Mouse (Mus musculus) granulocyte monocyte progenitor cell, adult 5-6 weeks (primary cell): ENCODE measurements around the gene Il20rb. TPM values are rescaled to one million over a fixed set of nuclear protein-coding genes. Genes with fewer than 3 reads are reported as not detected.
A peak's percentile ranks its signal among the peaks of the same experiment; 100 is the strongest.

Experiments
- ATAC-seq: replicated peaks from 2 replicates; pipeline ENCODE4 v1.8.0; 2016; ENCODE audit warnings: mild to moderate bottlenecking, moderate TSS enrichment, inconsistent platforms; ENCODE audit not compliant: poor library complexity, severe bottlenecking
- total RNA-seq, 2 experiments: library from RNA; stranded (forward) in 1 of 2; stranded (reverse) in 1 of 2; fragments of 200-712, 200-1000 nt in 1 of 2; fragments of >200 nt in 1 of 2; fragmentation: Nextera tagmentation in 1 of 2; gene quantifications; 2 replicates each; pipeline ENCODE4 v1.2.3; 2014 to 2017

The Il20rb gene
- total RNA-seq, 2 experiments from 2014 or later, result 0.84 to 2.0 TPM

DNA sequence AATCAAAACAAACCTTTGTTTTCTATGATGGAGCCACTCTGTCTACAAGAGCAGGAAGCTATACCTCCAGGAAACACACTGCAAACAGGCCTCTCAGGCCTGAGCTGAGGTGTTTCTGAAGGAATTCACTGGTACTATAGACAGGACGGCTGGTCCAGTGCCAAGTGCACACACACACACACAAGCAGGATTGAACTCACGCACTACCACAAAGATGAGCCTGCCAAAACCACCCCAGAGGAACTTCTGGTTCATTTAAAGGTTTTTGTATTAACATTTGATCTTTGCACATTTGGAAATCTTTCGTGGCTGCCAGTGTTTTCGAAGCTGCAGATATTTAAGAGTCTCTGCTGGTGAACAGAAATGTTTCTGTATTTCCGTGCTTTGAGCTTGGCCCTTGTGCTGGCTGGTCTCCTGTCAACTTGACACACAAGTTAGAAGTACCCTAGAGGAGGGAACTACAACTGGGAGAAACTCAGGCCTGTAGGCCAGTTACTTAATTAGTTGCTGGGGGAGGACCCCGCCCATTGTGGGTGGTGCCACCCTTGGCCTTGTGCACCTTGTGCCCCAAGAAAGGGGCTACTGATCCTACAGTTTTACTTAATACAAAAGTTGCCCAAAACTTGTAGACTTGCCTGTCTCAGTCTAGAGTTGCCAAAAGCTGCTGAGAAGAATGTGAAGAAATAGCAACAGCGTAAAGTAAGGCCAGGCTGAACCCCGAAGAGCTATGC, 49.6 kb downstream of the Il20rb start:
- ATAC-seq, result no peak

DNA sequence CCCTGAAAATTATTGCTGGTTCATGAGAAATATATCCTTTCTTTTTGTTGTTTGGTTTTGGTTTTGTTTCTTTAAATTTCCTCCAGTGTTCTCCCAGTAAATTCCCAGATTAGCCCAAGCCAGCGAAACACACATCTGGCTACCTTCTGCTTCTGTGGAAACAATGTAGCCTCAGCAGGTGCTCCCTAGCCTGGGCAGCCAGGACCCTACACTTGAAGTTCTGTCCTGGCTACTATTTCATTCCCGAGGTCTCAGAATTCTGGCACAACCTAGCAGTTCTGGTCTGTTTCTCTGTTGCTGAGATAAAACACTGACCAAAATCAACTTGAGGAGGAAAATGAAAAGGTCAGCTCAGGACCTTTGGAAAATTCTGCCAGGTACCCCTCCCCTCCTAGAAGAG, 55.2 kb downstream of the Il20rb start:
- ATAC-seq, result no peak

DNA sequence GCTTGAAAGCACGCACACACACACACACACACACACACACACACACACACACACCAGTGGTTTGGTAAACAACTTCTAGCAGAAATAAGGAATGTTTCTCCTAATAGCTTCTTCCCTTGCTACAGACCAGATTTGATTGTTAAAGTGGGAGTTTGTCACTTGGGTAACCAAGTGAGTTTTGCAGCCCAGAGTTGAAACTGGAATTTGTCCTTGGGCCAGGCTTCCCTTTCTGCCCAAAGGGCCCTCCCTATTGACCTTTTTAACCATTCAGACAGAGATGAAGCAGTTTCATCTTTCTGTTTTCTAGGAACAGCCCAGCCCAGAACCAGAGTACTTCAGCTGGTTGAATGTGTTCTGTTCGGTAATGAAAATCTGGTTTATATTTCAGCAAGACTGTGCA, 55.7 kb downstream of the Il20rb start:
- ATAC-seq, result no peak

DNA sequence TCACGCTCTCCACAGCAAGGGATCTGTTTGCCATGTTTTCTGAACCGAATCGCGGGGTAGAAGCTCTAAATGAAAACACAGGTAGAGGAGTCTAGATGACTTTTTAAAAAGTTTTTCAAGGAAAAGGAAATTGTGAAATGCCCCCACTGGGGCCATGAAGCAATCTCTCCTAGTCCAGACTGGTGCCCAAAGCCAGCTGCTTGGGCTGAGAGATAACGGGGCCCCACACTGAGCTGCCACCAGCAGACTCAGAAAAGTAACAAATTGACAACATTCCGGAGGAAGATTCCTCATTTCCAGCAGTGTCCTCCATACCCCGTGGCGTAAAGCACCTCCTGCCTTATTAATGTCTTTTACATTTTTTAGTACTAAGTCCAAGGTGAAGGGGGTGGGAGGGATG, 66.9 kb downstream of the Il20rb start:
- peak; percentile 71 for ATAC-seq

DNA sequence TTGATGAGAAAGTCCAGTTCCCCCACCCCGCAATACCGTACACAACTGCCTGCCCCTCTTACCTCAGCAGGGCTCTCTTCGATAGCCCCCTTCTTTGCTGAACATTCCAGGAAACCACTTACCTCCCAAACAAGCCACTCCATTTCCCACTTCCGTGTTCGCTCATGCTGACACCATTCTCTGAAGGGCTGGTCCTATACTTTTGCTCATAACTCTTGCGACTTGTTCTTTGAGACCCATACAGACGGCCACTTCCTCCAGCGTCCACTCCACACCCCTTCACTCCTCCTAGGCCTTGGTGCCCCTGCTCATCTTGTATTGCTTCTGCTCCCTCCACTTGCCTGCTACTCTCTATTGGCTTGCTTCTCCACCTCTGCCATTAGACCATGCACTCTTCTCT, 67.5 kb downstream of the Il20rb start:
- peak; percentile 71 for ATAC-seq

DNA sequence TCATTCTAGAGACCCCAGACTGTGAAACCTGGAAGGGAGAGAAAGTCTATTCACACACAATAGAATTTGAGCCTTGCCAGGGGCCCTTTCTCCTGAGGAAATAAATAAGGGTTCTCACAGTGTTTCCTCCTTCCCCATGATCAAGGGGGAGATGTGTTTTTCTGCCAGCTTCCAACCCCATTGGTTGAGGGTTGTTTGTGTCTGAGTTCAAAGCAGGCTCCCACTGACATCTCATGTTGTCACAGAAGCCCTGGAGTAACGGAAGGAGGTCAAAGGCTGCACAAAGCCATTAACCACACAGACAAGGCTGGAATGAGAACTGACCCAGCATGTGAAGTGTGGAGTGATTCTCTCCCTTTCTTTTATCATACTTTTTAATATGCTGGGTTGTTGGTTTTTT, 69.8 kb downstream of the Il20rb start:
- ATAC-seq, result no peak

DNA sequence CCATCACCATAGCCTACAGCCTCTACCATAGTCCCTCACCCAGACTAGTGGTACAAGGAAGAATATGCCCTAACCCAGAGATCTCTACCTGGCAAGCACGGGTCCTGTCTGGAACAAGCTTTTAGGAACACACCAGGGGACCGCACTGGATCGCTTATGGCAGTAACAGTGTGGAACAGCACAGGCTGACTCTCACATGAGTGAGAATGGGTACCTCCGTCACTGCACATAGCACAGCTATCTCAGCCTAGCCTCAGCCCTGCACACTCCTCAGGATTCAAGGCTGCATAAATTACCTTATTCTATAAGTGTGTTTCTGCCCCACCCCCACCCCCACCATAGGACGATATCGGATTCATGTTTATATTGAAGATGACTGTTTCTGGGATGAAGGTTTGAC, 70.3 kb downstream of the Il20rb start:
- ATAC-seq, result no peak

DNA sequence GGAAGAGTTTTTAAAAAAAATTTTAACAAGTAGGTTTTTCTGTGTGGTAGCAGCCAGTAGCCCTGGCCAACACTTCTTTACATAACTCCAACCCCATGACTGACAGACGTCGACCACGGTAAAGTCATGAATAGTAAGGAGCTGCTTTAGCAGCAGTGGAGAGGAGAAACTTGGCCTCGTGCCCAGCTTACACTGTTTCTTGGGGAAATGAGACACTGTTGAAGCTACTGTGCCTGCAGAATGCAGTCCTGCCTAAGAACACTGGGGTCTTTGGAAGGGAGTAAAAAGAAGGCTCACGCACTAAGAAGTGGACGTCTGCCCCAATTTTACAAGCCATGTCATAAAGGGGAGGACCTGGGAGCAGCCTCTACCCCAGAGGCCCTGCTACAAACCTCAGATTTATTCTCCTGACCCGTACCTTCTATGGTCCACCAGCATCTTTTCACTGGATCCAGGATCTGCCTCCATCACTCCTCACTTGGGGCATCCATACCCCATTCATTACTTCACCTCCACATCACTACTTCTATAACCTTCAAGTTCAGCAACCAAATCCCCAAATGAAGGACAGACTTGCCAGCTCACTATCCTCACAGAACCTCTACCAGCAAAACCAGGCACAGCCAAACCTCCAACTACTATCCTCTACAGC, 71.1 kb downstream of the Il20rb start:
- ATAC-seq, result 0 out of 2 replicates have a peak, but pooled peaks have one; percentile 9

Other genes with a start within 250 kb of the Il20rb start
- gene Nck1, start 59.3 kb upstream of the Il20rb start, total RNA-seq (2014; fragmentation: Nextera tagmentation), result 35.0 and 44.2 TPM in 2 replicates
- gene Nck1, start 59.3 kb upstream of the Il20rb start, total RNA-seq (2017), result 35.5 and 61.4 TPM in 2 replicates
- gene Slc35g2, start 84.3 kb upstream of the Il20rb start, total RNA-seq (2014; fragmentation: Nextera tagmentation), result not detected in 2 replicates
- 4.1 TPM in 1 of 2 replicates, not detected in the other for gene Slc35g2, start 84.3 kb upstream of the Il20rb start, total RNA-seq (2017)
- gene Stag1, start 111.0 kb upstream of the Il20rb start, total RNA-seq (2014; fragmentation: Nextera tagmentation), result 52.0 and 52.2 TPM in 2 replicates
- 95.6 and 99.3 TPM in 2 replicates for gene Stag1, start 111.0 kb upstream of the Il20rb start, total RNA-seq (2017)